Mouse (Mus musculus): ENCODE measurements around the gene Polr3gl. TPM values are rescaled to one million over a fixed set of nuclear protein-coding genes. Genes with fewer than 3 reads are reported as not detected.

Gene Polr3gl
- polyA plus RNA-seq, 2 experiments from 2014 or later, result 40.6 to 51.4 TPM

Other genes starting within 250 kb of the Polr3gl start
- gene BC107364, start 141.9 kb downstream of the Polr3gl start, polyA plus RNA-seq (2017; shearing (Covaris generic)), result not detected
- gene Hfe2, start 69.0 kb downstream of the Polr3gl start, polyA plus RNA-seq (2017; shearing (Covaris generic)), result under 1 TPM in 1 of 2 experiments, not detected in 1; 0.22 TPM
- 100 to 1,000 TPM; 376 to 396 TPM for gene Txnip, start 36.2 kb downstream of the Polr3gl start, polyA plus RNA-seq (2017; shearing (Covaris generic))
- 1 to 10 TPM; 1.5 to 2.0 TPM for gene Gm16253, start 17.2 kb downstream of the Polr3gl start, polyA plus RNA-seq (2017; shearing (Covaris generic))
- gene Ankrd34a, start 2.5 kb upstream of the Polr3gl start, polyA plus RNA-seq (2017; shearing (Covaris generic)), result not detected
- under 1 TPM; 0.41 to 0.77 TPM for gene Lix1l, start 7.0 kb upstream of the Polr3gl start, polyA plus RNA-seq (2017; shearing (Covaris generic))
- gene Rbm8a, start 35.8 kb upstream of the Polr3gl start, polyA plus RNA-seq (2017; shearing (Covaris generic)), result 100 to 1,000 TPM; 102 to 135 TPM
- gene Pex11b, start 41.2 kb upstream of the Polr3gl start, polyA plus RNA-seq (2017; shearing (Covaris generic)), result 10 to 100 TPM; 56.4 to 70.5 TPM
- under 1 TPM in 1 of 2 experiments, not detected in 1; 0.11 TPM for gene Gm42957, start 41.3 kb upstream of the Polr3gl start, polyA plus RNA-seq (2017; shearing (Covaris generic))
- under 1 TPM; 0.19 to 0.42 TPM for gene Itga10, start 51.4 kb upstream of the Polr3gl start, polyA plus RNA-seq (2017; shearing (Covaris generic))
- gene Ankrd35, start 76.0 kb upstream of the Polr3gl start, polyA plus RNA-seq (2017; shearing (Covaris generic)), result not detected
- 10 to 100 TPM; 41.9 to 83.2 TPM for gene Pias3, start 102.2 kb upstream of the Polr3gl start, polyA plus RNA-seq (2017; shearing (Covaris generic))
- gene Nudt17, start 114.4 kb upstream of the Polr3gl start, polyA plus RNA-seq (2017; shearing (Covaris generic)), result 1 to 10 TPM in 1 of 2 experiments, under 1 TPM in 1; 0.87 to 1.9 TPM
- 10 to 100 TPM; 59.7 to 80.3 TPM for gene Polr3c, start 133.4 kb upstream of the Polr3gl start, polyA plus RNA-seq (2017; shearing (Covaris generic))
- 10 to 100 TPM; 42.2 to 45.5 TPM for gene Rnf115, start 133.5 kb upstream of the Polr3gl start, polyA plus RNA-seq (2017; shearing (Covaris generic))
- under 1 TPM; 0.32 to 0.85 TPM for gene Pdzk1, start 235.1 kb upstream of the Polr3gl start, polyA plus RNA-seq (2017; shearing (Covaris generic))
- gene Cd160, start 235.2 kb upstream of the Polr3gl start, polyA plus RNA-seq (2017; shearing (Covaris generic)), result 10 to 100 TPM; 29.0 to 38.4 TPM

Measured in CD4-positive, CD25-positive, alpha-beta regulatory T cell, adult 4 months (primary cell).